Mouse (Mus musculus): ENCODE results near the gene Rmi1.

DNA sequence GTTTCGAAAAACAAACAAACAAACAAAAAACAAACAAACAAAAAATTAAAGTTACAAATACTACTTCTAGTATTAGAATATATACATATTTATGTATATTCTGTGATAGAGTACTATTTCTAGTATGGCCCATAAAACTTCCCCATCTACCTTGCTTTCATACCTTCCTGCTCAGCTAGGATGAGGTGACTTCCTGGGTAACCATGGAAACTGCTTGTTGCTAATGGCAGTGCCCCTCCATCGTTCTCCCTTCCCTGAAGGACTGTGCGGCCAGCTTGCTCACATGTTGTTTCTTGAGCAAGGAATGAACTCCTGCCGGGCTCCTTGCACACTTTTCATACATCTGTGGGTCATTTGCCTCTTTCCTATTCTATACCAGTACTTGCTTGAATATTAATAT is 41.3 kb downstream of the Rmi1 start:
- no peak for TF ChIP-seq CTCF (IDR thresholded peaks at IDR 0.05; ENCODE audit: extremely low read depth, insufficient read depth, insufficient read length, insufficient replicate concordance)
- no peak for TF ChIP-seq POLR2A (IDR thresholded peaks at IDR 0.05; ENCODE audit: low read depth, low read length)

All from spleen, adult 2 months (tissue).